Mouse (Mus musculus): ENCODE measurements around the gene Ywhah.

DNA sequence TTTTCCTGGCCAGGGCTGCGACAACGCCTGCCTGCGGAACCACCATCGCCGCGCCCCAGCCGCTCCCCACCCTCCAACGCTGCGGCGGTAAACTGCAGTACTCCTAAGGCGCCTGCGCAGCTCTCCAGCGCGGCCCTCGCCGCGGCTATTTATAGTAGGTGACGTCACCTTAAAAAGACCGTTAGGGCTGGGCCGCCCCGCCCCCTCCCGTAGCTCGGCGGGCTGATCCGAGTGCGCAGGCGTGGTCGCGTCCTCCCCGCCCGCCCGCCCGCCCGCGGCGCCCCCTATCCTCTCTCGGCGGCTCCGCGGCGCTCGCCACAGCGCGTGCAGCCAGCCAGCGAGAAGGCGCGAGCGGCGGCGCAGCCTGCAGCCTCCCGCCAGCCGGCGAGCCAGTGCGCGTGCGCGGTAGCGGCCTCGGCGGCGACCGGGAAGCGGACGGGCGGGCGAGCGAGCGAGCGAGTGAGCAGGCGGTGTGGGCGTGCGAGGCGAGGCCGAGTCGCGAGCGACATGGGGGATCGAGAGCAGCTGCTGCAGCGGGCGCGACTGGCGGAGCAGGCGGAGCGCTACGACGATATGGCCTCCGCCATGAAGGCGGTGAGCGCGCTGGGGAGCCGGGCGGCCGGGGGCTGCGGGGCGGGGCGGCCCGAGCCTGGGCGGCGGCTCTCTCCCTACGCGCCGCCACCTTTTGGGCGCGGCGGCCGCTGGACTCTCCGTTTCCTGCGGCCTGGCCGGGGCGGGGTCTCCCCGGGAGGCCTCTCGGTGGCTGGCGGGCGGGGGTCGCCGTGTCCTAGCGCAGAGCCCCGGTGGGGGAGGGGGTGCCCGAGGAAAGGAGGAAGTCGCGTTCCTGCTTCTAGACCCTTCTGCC is at the start of gene Ywhah:
- TF ChIP-seq CTCF (IDR thresholded peaks at IDR 0.05; ENCODE audit: low read depth), result peak; percentile 63
- TF ChIP-seq EP300 (IDR thresholded peaks at IDR 0.05; ENCODE audit: low read depth), result peak; percentile 54; the same call in 1 of the 2 replicates
